Mouse (Mus musculus) cerebellum, adult 2 months (tissue): ENCODE measurements around the gene Tmcc1.

Experiments used
- CTCF ChIP-seq: fragments of 200-500 bp; IDR thresholded peaks from 2 replicates; pipeline ENCODE4 v1.5.1; 2011; ENCODE audit warnings: low read depth, mild to moderate bottlenecking, control low read depth, low read length, moderate library complexity, borderline replicate concordance; ENCODE audit not compliant: insufficient read depth
- POLR2A ChIP-seq: fragments of 200-500 bp; IDR thresholded peaks from 2 replicates; pipeline ENCODE4 v1.6.1; 2011; ENCODE audit warnings: low read length, control low read depth, borderline replicate concordance; ENCODE audit not compliant: insufficient read depth

GRCm38 (mm10) chr6:116189417-116189816 is 3.9 kb downstream of the Tmcc1 start:
- TF ChIP-seq CTCF, result no peak
- no peak for TF ChIP-seq POLR2A
